Mouse (Mus musculus): ENCODE measurements at regions not wholly inside any gene's neighbourhood (a gene's known extent, or its start where the extent isn't known, plus 50 kb on each side); places are given as distances from the start of the nearest gene placed in this dataset.
A peak's percentile ranks its signal among the peaks of the same experiment; 100 is the strongest.

GRCm38 (mm10) chr8:37398957-37399356 is 405.6 kb downstream of the AI429214 start:
- DNase-seq (ENCODE audit: low read depth) = peak; percentile 24
- TF ChIP-seq CTCF (IDR thresholded peaks at IDR 0.05; ENCODE audit: borderline replicate concordance, extremely low read depth, insufficient read depth, insufficient read length) = no peak
- no peak for TF ChIP-seq POLR2A (IDR thresholded peaks at IDR 0.05; ENCODE audit: borderline replicate concordance, extremely low read depth, insufficient read depth, insufficient read length, poor library complexity, severe bottlenecking)

- no peak for DNase-seq (ENCODE audit: low read depth)
- no peak for TF ChIP-seq POLR2A (IDR thresholded peaks at IDR 0.05; ENCODE audit: borderline replicate concordance, extremely low read depth, insufficient read depth, insufficient read length, poor library complexity, severe bottlenecking)
Observed at GRCm38 (mm10) chr8:37422595-37422994, 429.2 kb downstream of the AI429214 start.

- TF ChIP-seq POLR2A (IDR thresholded peaks at IDR 0.05; ENCODE audit: borderline replicate concordance, extremely low read depth, insufficient read depth, insufficient read length, poor library complexity, severe bottlenecking) (no peak), CTCF (IDR thresholded peaks at IDR 0.05; ENCODE audit: borderline replicate concordance, extremely low read depth, insufficient read depth, insufficient read length) (no peak)
- no peak for DNase-seq (ENCODE audit: low read depth)
Observed at GRCm38 (mm10) chr8:37424588-37424987, 431.2 kb downstream of the AI429214 start.

- DNase-seq (ENCODE audit: low read depth) = no peak
- TF ChIP-seq CTCF (IDR thresholded peaks at IDR 0.05; ENCODE audit: borderline replicate concordance, extremely low read depth, insufficient read depth, insufficient read length) (no peak), POLR2A (IDR thresholded peaks at IDR 0.05; ENCODE audit: borderline replicate concordance, extremely low read depth, insufficient read depth, insufficient read length, poor library complexity, severe bottlenecking) (no peak)
Observed at GRCm38 (mm10) chr8:37428845-37429244, 435.4 kb downstream of the AI429214 start.

- DNase-seq (ENCODE audit: low read depth) = peak; percentile 52
- TF ChIP-seq POLR2A (IDR thresholded peaks at IDR 0.05; ENCODE audit: borderline replicate concordance, extremely low read depth, insufficient read depth, insufficient read length, poor library complexity, severe bottlenecking) (no peak), CTCF (IDR thresholded peaks at IDR 0.05; ENCODE audit: borderline replicate concordance, extremely low read depth, insufficient read depth, insufficient read length) (no peak)
Observed at GRCm38 (mm10) chr8:37460551-37461154, 467.2 kb downstream of the AI429214 start.

GRCm38 (mm10) chr8:37465651-37466050 is 472.2 kb downstream of the AI429214 start:
- no peak for TF ChIP-seq POLR2A (IDR thresholded peaks at IDR 0.05; ENCODE audit: borderline replicate concordance, extremely low read depth, insufficient read depth, insufficient read length, poor library complexity, severe bottlenecking)
- TF ChIP-seq CTCF (IDR thresholded peaks at IDR 0.05; ENCODE audit: borderline replicate concordance, extremely low read depth, insufficient read depth, insufficient read length) = no peak
- DNase-seq (ENCODE audit: low read depth) = no peak

GRCm38 (mm10) chr8:37467656-37468055 is 474.3 kb downstream of the AI429214 start:
- TF ChIP-seq CTCF (IDR thresholded peaks at IDR 0.05; ENCODE audit: borderline replicate concordance, extremely low read depth, insufficient read depth, insufficient read length) (no peak), POLR2A (IDR thresholded peaks at IDR 0.05; ENCODE audit: borderline replicate concordance, extremely low read depth, insufficient read depth, insufficient read length, poor library complexity, severe bottlenecking) (no peak)
- DNase-seq (ENCODE audit: low read depth) = no peak

Data from brain, embryonic 14.5 days (tissue).